Mouse (Mus musculus) heart, embryonic 12.5 days (tissue): ENCODE data around the gene Grid1. TPM values are rescaled to one million over a fixed set of nuclear protein-coding genes. Genes with fewer than 3 reads are reported as not detected.

Experiments used
- ATAC-seq: fragments of 200-750 bp; cut with Nextera tagmentation; 2 replicates; pipeline ENCODE4 v1.8.0; 2017; ENCODE audit warnings: moderate TSS enrichment, moderate library complexity; ENCODE audit not compliant: insufficient number of reproducible peaks, low FRiP score
- H3K27ac ChIP-seq: fragments of 300-500 bp; sonication (generic); 2 replicates; pipeline ENCODE4 v1.5.1; 2016; ENCODE audit warnings: mild to moderate bottlenecking, moderate library complexity; ENCODE audit not compliant: poor library complexity, severe bottlenecking
- H3K27me3 ChIP-seq: fragments of 300-500 bp; sonication (generic); replicated peaks from 2 replicates; pipeline ENCODE4 v1.6.1; 2016; ENCODE audit warnings: mild to moderate bottlenecking, moderate library complexity
- H3K36me3 ChIP-seq: fragments of 300-500 bp; sonication (generic); 2 replicates; pipeline ENCODE4 v1.6.1; 2016; ENCODE audit warnings: mild to moderate bottlenecking, moderate library complexity
- H3K4me1 ChIP-seq: fragments of 300-500 bp; sonication (generic); replicated peaks from 2 replicates; pipeline ENCODE4 v1.6.1; 2016; ENCODE audit warnings: mild to moderate bottlenecking
- H3K4me2 ChIP-seq: fragments of 300-500 bp; sonication (generic); 2 replicates; pipeline ENCODE4 v1.6.1; 2016; ENCODE audit warnings: mild to moderate bottlenecking, moderate library complexity
- H3K4me3 ChIP-seq: fragments of 300-500 bp; sonication (generic); 2 replicates; pipeline ENCODE4 v1.5.1; 2016; ENCODE audit warnings: mild to moderate bottlenecking
- H3K9ac ChIP-seq: fragments of 300-500 bp; sonication (generic); 2 replicates; pipeline ENCODE4 v1.6.1; 2016; ENCODE audit warnings: mild to moderate bottlenecking, moderate library complexity
- H3K9me3 ChIP-seq: fragments of 300-500 bp; sonication (generic); replicated peaks from 2 replicates; pipeline ENCODE4 v1.6.1; 2016; ENCODE audit warnings: mild to moderate bottlenecking, moderate library complexity
- whole genome bisulfite sequencing: fragments of 180-500 bp; shearing (Covaris S2); methylation state at CpG from one replicate; pipeline ENCODE4 v1.1.7; 2016; 5-methylcytosine and 5-hydroxymethylcytosine counted together
- polyA plus RNA-seq: library from polyadenylated mRNA; unstranded; fragments of >200 nt; fragmentation: Nextera tagmentation; extraction: Ambion mirVana; gene quantifications from 2 replicates; pipeline ENCODE4 v1.2.1, GENCODE M21; 2016

The Grid1 gene
- polyA plus RNA-seq, 1 experiment from 2014 or later: 0.51 TPM

GRCm38 (mm10) chr14:35115913-35116312 lies 296.0 kb downstream of the Grid1 start:
- H3K4me1 ChIP-seq: no peaks in the 10 kb centered on the region
- no peak overlapping the region for H3K4me3 ChIP-seq
- 0 out of 2 replicates have a peak, but pooled peaks cover 2% of the 10 kb centered on the region for H3K27me3 ChIP-seq
- WGBS: 60% methylated on average over 3 of the region's 3 CpGs
- H3K9ac ChIP-seq: no peak overlapping the region
- no peak overlapping the region for H3K4me2 ChIP-seq
- no peaks in the 10 kb centered on the region for H3K36me3 ChIP-seq
- H3K27ac ChIP-seq: no peak overlapping the region
- ATAC-seq: no peak
- no peaks in the 10 kb centered on the region for H3K9me3 ChIP-seq

GRCm38 (mm10) chr14:35120089-35120488 lies 300.2 kb downstream of the Grid1 start:
- Histone ChIP-seq H3K27ac (no peak overlapping the region), H3K36me3 (no peaks in the 10 kb centered on the region), H3K4me1 (no peaks in the 10 kb centered on the region), H3K27me3 (0 out of 2 replicates have a peak, but pooled peaks cover 2% of the 10 kb centered on the region), H3K4me3 (no peak overlapping the region), H3K9me3 (no peaks in the 10 kb centered on the region), H3K9ac (no peak overlapping the region), H3K4me2 (no peak overlapping the region)
- WGBS: 46% methylated on average over 2 of the region's 2 CpGs
- ATAC-seq: no peak

- Histone ChIP-seq H3K27ac (no peak overlapping the region), H3K36me3 (no peaks in the 10 kb centered on the region), H3K4me1 (no peaks in the 10 kb centered on the region), H3K9ac (no peak overlapping the region), H3K4me3 (no peak overlapping the region), H3K27me3 (0 out of 2 replicates have a peak, but pooled peaks cover 2% of the 10 kb centered on the region), H3K4me2 (no peak overlapping the region), H3K9me3 (no peaks in the 10 kb centered on the region)
- 82% methylated on average over 4 of the region's 4 CpGs for WGBS
- ATAC-seq: no peak
Measured at GRCm38 (mm10) chr14:35120905-35121304, 301.0 kb downstream of the Grid1 start.

GRCm38 (mm10) chr14:35122111-35122510 lies 302.2 kb downstream of the Grid1 start:
- no peak overlapping the region for H3K4me3 ChIP-seq
- no peak overlapping the region for H3K4me2 ChIP-seq
- 40% methylated on average over 3 of the region's 3 CpGs for WGBS
- no peaks in the 10 kb centered on the region for H3K9me3 ChIP-seq
- no peaks in the 10 kb centered on the region for H3K27me3 ChIP-seq
- H3K9ac ChIP-seq: no peak overlapping the region
- no peak overlapping the region for H3K27ac ChIP-seq
- no peaks in the 10 kb centered on the region for H3K4me1 ChIP-seq
- ATAC-seq: no peak
- H3K36me3 ChIP-seq: no peaks in the 10 kb centered on the region

- H3K27ac ChIP-seq: no peak overlapping the region
- H3K4me2 ChIP-seq: no peak overlapping the region
- no peaks in the 10 kb centered on the region for H3K4me1 ChIP-seq
- ATAC-seq: no peak
- WGBS: 68% methylated on average over 5 of the region's 5 CpGs
- H3K9me3 ChIP-seq: no peaks in the 10 kb centered on the region
- H3K4me3 ChIP-seq: no peak overlapping the region
- H3K27me3 ChIP-seq: no peaks in the 10 kb centered on the region
- H3K9ac ChIP-seq: no peak overlapping the region
- no peaks in the 10 kb centered on the region for H3K36me3 ChIP-seq
Measured at GRCm38 (mm10) chr14:35123260-35123875, 303.5 kb downstream of the Grid1 start.

GRCm38 (mm10) chr14:35127616-35128015 lies 307.7 kb downstream of the Grid1 start:
- Histone ChIP-seq H3K4me2 (no peak overlapping the region), H3K9ac (no peak overlapping the region), H3K27me3 (no peaks in the 10 kb centered on the region), H3K27ac (no peak overlapping the region), H3K36me3 (no peaks in the 10 kb centered on the region), H3K9me3 (no peaks in the 10 kb centered on the region), H3K4me1 (no peaks in the 10 kb centered on the region), H3K4me3 (no peak overlapping the region)
- WGBS: 82% methylated on average over 8 of the region's 8 CpGs
- ATAC-seq: no peak

- H3K4me1 ChIP-seq: no peaks in the 10 kb centered on the region
- no peaks in the 10 kb centered on the region for H3K9me3 ChIP-seq
- H3K27me3 ChIP-seq: no peaks in the 10 kb centered on the region
- H3K9ac ChIP-seq: no peak overlapping the region
- H3K4me3 ChIP-seq: no peak overlapping the region
- no peak overlapping the region for H3K27ac ChIP-seq
- no peaks in the 10 kb centered on the region for H3K36me3 ChIP-seq
- WGBS: 77% methylated on average over 2 of the region's 2 CpGs
- H3K4me2 ChIP-seq: no peak overlapping the region
- no peak for ATAC-seq
Measured at GRCm38 (mm10) chr14:35135056-35135455, 315.1 kb downstream of the Grid1 start.

GRCm38 (mm10) chr14:35138069-35138468 lies 318.2 kb downstream of the Grid1 start:
- no peak for ATAC-seq
- H3K36me3 ChIP-seq: no peaks in the 10 kb centered on the region
- WGBS: 80% methylated on average over 7 of the region's 7 CpGs

GRCm38 (mm10) chr14:35139824-35140223 lies 319.9 kb downstream of the Grid1 start:
- 71% methylated on average over 7 of the region's 7 CpGs for WGBS
- Histone ChIP-seq H3K4me2 (no peak overlapping the region), H3K4me1 (no peaks in the 10 kb centered on the region), H3K27me3 (no peaks in the 10 kb centered on the region), H3K9ac (no peak overlapping the region), H3K27ac (no peak overlapping the region), H3K9me3 (no peaks in the 10 kb centered on the region), H3K4me3 (no peak overlapping the region), H3K36me3 (no peaks in the 10 kb centered on the region)
- ATAC-seq: no peak

More at GRCm38 (mm10) chr14:35138069-35138468, 318.2 kb downstream of the Grid1 start:
- H3K4me1 ChIP-seq: no peaks in the 10 kb centered on the region
- H3K9ac ChIP-seq: no peak overlapping the region
- H3K27ac ChIP-seq: no peak overlapping the region
- H3K9me3 ChIP-seq: no peaks in the 10 kb centered on the region
- no peak overlapping the region for H3K4me3 ChIP-seq
- no peaks in the 10 kb centered on the region for H3K27me3 ChIP-seq
- H3K4me2 ChIP-seq: no peak overlapping the region

GRCm38 (mm10) chr14:35152450-35152849 lies 332.5 kb downstream of the Grid1 start:
- no peak overlapping the region for H3K4me3 ChIP-seq
- no peaks in the 10 kb centered on the region for H3K36me3 ChIP-seq
- no peak overlapping the region for H3K4me2 ChIP-seq
- WGBS: 78% methylated on average over 3 of the region's 3 CpGs
- no peaks in the 10 kb centered on the region for H3K9me3 ChIP-seq
- no peaks in the 10 kb centered on the region for H3K4me1 ChIP-seq
- 0 out of 2 replicates have a peak, but pooled peaks cover 5% of the 10 kb centered on the region for H3K27me3 ChIP-seq
- H3K9ac ChIP-seq: no peak overlapping the region
- ATAC-seq: no peak
- H3K27ac ChIP-seq: no peak overlapping the region

- no peak overlapping the region for H3K27ac ChIP-seq
- no peak overlapping the region for H3K4me2 ChIP-seq
- H3K4me3 ChIP-seq: no peak overlapping the region
- 0 out of 2 replicates have a peak, but pooled peaks cover 5% of the 10 kb centered on the region for H3K27me3 ChIP-seq
- H3K4me1 ChIP-seq: no peaks in the 10 kb centered on the region
- H3K9ac ChIP-seq: no peak overlapping the region
- ATAC-seq: no peak
- no peaks in the 10 kb centered on the region for H3K9me3 ChIP-seq
- 55% methylated on average over 3 of the region's 3 CpGs for WGBS
- H3K36me3 ChIP-seq: no peaks in the 10 kb centered on the region
Measured at GRCm38 (mm10) chr14:35153701-35154277, 333.9 kb downstream of the Grid1 start.
